Mouse (Mus musculus): ENCODE measurements around the gene Lef1. TPM values are rescaled to one million over a fixed set of nuclear protein-coding genes. Genes with fewer than 3 reads are reported as not detected.

Gene Lef1
- polyA plus RNA-seq, 1 experiment from 2014 or later = 3.7 TPM

DNA sequence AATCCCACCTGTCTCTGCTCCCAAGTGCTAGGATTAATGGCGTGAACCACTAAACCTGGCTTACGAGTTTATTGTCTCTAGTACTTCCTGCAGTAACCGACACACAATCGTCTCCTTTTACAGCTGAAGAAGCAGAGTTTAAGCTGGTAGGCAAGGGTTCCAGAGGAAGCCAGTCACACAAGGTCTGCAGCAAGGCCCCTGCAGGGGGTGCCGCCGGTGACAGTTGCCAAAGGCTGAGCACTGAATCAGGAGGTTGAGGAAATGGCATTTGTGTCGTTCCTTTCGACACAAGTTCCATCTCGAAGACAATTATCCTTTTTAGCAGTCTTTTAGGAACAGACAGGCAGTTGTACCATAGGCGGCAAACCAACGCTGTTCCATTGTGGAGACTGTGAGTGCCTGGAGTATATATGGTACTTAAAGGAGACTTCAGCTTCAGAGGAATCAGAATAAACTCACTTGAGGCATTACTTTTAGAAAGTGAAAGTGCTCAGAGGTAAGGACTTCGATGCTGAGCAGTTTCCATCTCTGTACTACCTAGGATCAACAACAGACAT is 49.0 kb downstream of the Lef1 start:
- H3K4me2 ChIP-seq (ENCODE audit: low read depth, low read length) = no peak overlapping the region
- no peak for ATAC-seq (ENCODE audit: low read depth)
- H3K9ac ChIP-seq (replicated peaks; ENCODE audit: low read depth, low read length) = no peak overlapping the region
- H3K27ac ChIP-seq (ENCODE audit: low read depth, low read length) = no peak overlapping the region
- no peaks in the 10 kb centered on the region for H3K36me3 ChIP-seq (ENCODE audit: control insufficient read depth, insufficient read depth, low read length)
- no peak overlapping the region for H3K4me3 ChIP-seq (ENCODE audit: low read depth, low read length)
- H3K9me3 ChIP-seq (ENCODE audit: control insufficient read depth, low read length) = no peaks in the 10 kb centered on the region
- H3K4me1 ChIP-seq (ENCODE audit: control insufficient read depth, insufficient read depth, low read length) = no peaks in the 10 kb centered on the region
- H3K27me3 ChIP-seq (ENCODE audit: control insufficient read depth, insufficient read depth, low read length) = no peaks in the 10 kb centered on the region
- WGBS = 31% methylated on average over 12 of the region's 12 CpGs

DNA sequence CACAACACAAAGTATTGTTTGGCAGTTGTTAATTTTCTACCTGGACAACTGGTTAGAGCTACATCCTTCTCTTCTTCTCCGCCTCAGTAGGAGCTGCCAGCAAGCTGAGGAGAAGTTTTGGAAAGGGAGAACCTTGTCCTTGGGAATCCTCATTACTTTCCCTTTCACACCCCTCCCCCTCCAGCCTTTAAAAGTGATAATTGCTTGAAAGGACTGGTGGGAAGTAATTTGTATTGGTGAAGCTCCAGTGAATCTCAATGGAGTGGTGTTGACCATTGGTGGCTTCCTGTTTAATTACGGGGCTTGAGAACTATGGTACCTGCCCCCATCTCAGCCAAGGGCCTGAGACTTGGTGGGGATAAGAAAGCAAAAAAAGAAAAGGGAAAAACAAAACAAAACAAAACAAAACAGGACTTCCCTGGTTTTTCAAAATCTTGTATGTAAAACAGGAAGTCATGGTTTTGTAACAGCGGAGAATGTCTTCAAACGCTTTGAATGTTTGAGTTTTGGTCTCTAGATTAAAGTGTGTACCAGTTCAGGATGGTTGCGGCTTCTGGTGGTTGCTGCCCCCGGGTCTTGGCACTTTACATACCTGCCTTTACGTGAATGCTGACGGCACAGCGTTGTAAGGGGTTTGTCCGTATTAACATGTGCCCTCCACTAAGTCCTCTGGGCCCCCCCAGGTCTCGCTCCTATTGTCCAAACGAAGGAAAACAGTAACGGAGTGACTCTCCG is 49.8 kb downstream of the Lef1 start:
- Histone ChIP-seq H3K27ac (ENCODE audit: low read depth, low read length) (no peak overlapping the region), H3K9ac (replicated peaks; ENCODE audit: low read depth, low read length) (no peak overlapping the region), H3K27me3 (ENCODE audit: control insufficient read depth, insufficient read depth, low read length) (no peaks in the 10 kb centered on the region), H3K4me1 (ENCODE audit: control insufficient read depth, insufficient read depth, low read length) (no peaks in the 10 kb centered on the region), H3K4me3 (ENCODE audit: low read depth, low read length) (no peak overlapping the region), H3K9me3 (ENCODE audit: control insufficient read depth, low read length) (no peaks in the 10 kb centered on the region), H3K36me3 (ENCODE audit: control insufficient read depth, insufficient read depth, low read length) (no peaks in the 10 kb centered on the region), H3K4me2 (ENCODE audit: low read depth, low read length) (no peak overlapping the region)
- WGBS = 64% methylated on average over 14 of the region's 14 CpGs
- no peak for ATAC-seq (ENCODE audit: low read depth)

DNA sequence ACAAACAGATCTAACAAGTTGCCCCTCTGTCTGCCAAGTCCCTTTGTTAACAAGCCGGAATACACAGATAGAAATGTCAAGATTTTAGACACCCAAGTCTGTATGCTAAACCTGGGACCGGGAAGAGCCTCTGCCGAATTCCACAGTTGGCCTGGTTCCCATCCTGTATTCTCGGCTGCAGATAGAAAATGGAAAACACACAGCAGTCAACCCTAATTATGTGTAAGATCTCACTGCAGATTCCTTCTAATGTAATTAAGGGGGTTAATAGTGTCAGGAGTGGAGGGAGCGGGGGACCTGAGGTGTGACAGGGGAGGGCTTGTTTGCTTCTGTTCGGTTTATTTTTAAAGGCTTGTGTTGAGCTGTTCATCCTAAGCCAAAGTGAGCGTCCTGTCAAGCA is 50.6 kb downstream of the Lef1 start:
- no peak overlapping the region for H3K4me2 ChIP-seq (ENCODE audit: low read depth, low read length)
- WGBS = 84% methylated on average over 7 of the region's 7 CpGs
- H3K27me3 ChIP-seq (ENCODE audit: control insufficient read depth, insufficient read depth, low read length) = no peaks in the 10 kb centered on the region
- no peaks in the 10 kb centered on the region for H3K4me1 ChIP-seq (ENCODE audit: control insufficient read depth, insufficient read depth, low read length)
- no peak for ATAC-seq (ENCODE audit: low read depth)
- no peak overlapping the region for H3K27ac ChIP-seq (ENCODE audit: low read depth, low read length)
- no peak overlapping the region for H3K9ac ChIP-seq (replicated peaks; ENCODE audit: low read depth, low read length)
- no peaks in the 10 kb centered on the region for H3K9me3 ChIP-seq (ENCODE audit: control insufficient read depth, low read length)
- H3K36me3 ChIP-seq (ENCODE audit: control insufficient read depth, insufficient read depth, low read length) = no peaks in the 10 kb centered on the region
- no peak overlapping the region for H3K4me3 ChIP-seq (ENCODE audit: low read depth, low read length)

GRCm38 (mm10) chr3:131167731-131168130 is 57.5 kb downstream of the Lef1 start:
- Histone ChIP-seq H3K4me3 (ENCODE audit: low read depth, low read length) (no peak overlapping the region), H3K4me2 (ENCODE audit: low read depth, low read length) (no peak overlapping the region), H3K27ac (ENCODE audit: low read depth, low read length) (no peak overlapping the region), H3K36me3 (ENCODE audit: control insufficient read depth, insufficient read depth, low read length) (no peaks in the 10 kb centered on the region), H3K9ac (replicated peaks; ENCODE audit: low read depth, low read length) (no peak overlapping the region), H3K27me3 (ENCODE audit: control insufficient read depth, insufficient read depth, low read length) (no peaks in the 10 kb centered on the region), H3K4me1 (ENCODE audit: control insufficient read depth, insufficient read depth, low read length) (no peaks in the 10 kb centered on the region), H3K9me3 (ENCODE audit: control insufficient read depth, low read length) (no peaks in the 10 kb centered on the region)
- WGBS = 97% methylated on average over 4 of the region's 4 CpGs
- ATAC-seq (ENCODE audit: low read depth) = no peak

DNA sequence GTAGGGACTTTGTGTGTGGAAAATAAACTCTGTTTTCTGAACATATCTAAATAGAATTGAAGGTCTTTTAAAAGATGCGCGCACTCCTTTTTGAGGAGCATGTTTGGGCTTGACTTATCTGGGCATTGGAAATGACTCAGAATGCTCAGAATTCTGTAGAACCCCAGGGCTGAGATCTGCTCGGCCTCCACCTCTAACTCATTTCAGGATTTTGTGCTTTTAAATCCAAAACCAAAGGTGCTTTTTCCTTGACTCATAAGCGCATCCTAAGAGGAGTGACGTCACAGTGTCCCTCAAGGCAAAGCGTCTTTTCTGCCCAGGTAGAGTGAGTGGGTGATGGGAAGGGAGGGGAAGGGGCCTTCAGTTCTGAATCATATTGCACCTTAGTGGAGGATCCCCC is 58.9 kb downstream of the Lef1 start:
- Histone ChIP-seq H3K27me3 (ENCODE audit: control insufficient read depth, insufficient read depth, low read length) (no peaks in the 10 kb centered on the region), H3K27ac (ENCODE audit: low read depth, low read length) (no peak overlapping the region), H3K36me3 (ENCODE audit: control insufficient read depth, insufficient read depth, low read length) (no peaks in the 10 kb centered on the region), H3K9me3 (ENCODE audit: control insufficient read depth, low read length) (no peaks in the 10 kb centered on the region), H3K4me3 (ENCODE audit: low read depth, low read length) (no peak overlapping the region), H3K4me1 (ENCODE audit: control insufficient read depth, insufficient read depth, low read length) (no peaks in the 10 kb centered on the region), H3K4me2 (ENCODE audit: low read depth, low read length) (no peak overlapping the region), H3K9ac (replicated peaks; ENCODE audit: low read depth, low read length) (no peak overlapping the region)
- no peak for ATAC-seq (ENCODE audit: low read depth)
- WGBS = 97% methylated on average over 6 of the region's 6 CpGs

- no peak overlapping the region for H3K9ac ChIP-seq (replicated peaks; ENCODE audit: low read depth, low read length)
- no peak overlapping the region for H3K27ac ChIP-seq (ENCODE audit: low read depth, low read length)
- no peaks in the 10 kb centered on the region for H3K27me3 ChIP-seq (ENCODE audit: control insufficient read depth, insufficient read depth, low read length)
- H3K4me3 ChIP-seq (ENCODE audit: low read depth, low read length) = no peak overlapping the region
- H3K9me3 ChIP-seq (ENCODE audit: control insufficient read depth, low read length) = no peaks in the 10 kb centered on the region
- no peaks in the 10 kb centered on the region for H3K4me1 ChIP-seq (ENCODE audit: control insufficient read depth, insufficient read depth, low read length)
- no peaks in the 10 kb centered on the region for H3K36me3 ChIP-seq (ENCODE audit: control insufficient read depth, insufficient read depth, low read length)
- H3K4me2 ChIP-seq (ENCODE audit: low read depth, low read length) = no peak overlapping the region
- no peak for ATAC-seq (ENCODE audit: low read depth)
- whole genome bisulfite sequencing = 82% methylated on average over 6 of the region's 6 CpGs
These were observed 59.9 kb downstream of the Lef1 start for GRCm38 (mm10) chr3:131170099-131170643.

- WGBS = 53% methylated on average over 11 of the region's 11 CpGs
- Histone ChIP-seq H3K4me1 (ENCODE audit: control insufficient read depth, insufficient read depth, low read length) (no peaks in the 10 kb centered on the region), H3K9me3 (ENCODE audit: control insufficient read depth, low read length) (no peaks in the 10 kb centered on the region), H3K4me3 (ENCODE audit: low read depth, low read length) (no peak overlapping the region), H3K27me3 (ENCODE audit: control insufficient read depth, insufficient read depth, low read length) (no peaks in the 10 kb centered on the region), H3K4me2 (ENCODE audit: low read depth, low read length) (no peak overlapping the region), H3K36me3 (ENCODE audit: control insufficient read depth, insufficient read depth, low read length) (no peaks in the 10 kb centered on the region), H3K27ac (ENCODE audit: low read depth, low read length) (no peak overlapping the region), H3K9ac (replicated peaks; ENCODE audit: low read depth, low read length) (no peak overlapping the region)
- no peak for ATAC-seq (ENCODE audit: low read depth)
These were observed 61.2 kb downstream of the Lef1 start for GRCm38 (mm10) chr3:131171292-131171960.

DNA sequence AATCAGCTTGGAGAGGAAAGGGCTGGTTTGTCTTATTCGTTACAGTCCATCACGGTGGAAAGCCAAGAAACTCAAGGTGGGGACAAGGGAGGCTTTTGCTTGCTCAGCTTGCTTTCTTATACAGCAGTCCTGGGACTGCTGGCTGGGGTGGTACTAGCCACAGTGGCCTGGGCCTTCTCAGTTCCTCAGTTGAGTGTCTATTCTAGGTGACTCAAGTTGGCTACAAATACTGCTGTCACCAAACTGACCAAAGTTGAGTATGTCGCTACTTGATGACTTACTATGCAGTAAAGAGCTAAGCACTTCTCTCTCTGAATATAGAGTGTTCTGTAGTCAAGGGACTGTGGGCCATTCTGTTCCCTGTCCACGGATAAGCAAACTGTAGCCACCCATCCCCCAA is 62.0 kb downstream of the Lef1 start:
- WGBS = 85% methylated on average over 4 of the region's 4 CpGs
- Histone ChIP-seq H3K9me3 (ENCODE audit: control insufficient read depth, low read length) (no peaks in the 10 kb centered on the region), H3K27ac (ENCODE audit: low read depth, low read length) (no peak overlapping the region), H3K4me2 (ENCODE audit: low read depth, low read length) (no peak overlapping the region), H3K4me1 (ENCODE audit: control insufficient read depth, insufficient read depth, low read length) (no peaks in the 10 kb centered on the region), H3K36me3 (ENCODE audit: control insufficient read depth, insufficient read depth, low read length) (no peaks in the 10 kb centered on the region), H3K4me3 (ENCODE audit: low read depth, low read length) (no peak overlapping the region), H3K9ac (replicated peaks; ENCODE audit: low read depth, low read length) (no peak overlapping the region), H3K27me3 (ENCODE audit: control insufficient read depth, insufficient read depth, low read length) (no peaks in the 10 kb centered on the region)
- ATAC-seq (ENCODE audit: low read depth) = no peak

DNA sequence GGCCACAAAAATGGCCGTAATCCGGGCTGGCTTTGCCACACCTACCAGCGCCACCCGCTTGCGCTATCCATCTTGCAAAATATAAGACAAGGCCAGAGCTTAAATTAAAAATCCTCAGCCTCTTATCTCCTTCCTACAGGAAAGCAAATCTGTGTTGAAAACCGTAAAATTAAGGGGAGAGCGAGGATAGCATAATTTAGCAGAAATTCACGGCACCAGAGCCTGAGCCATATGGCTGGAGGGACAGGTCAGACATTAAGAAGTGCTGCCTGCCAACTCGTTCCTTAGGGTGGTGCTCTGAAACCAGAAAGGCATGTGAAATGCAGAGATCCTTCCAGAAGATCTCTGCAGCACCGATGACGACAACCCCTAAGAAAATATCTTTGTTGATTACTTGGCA is 70.7 kb downstream of the Lef1 start:
- Histone ChIP-seq H3K36me3 (ENCODE audit: control insufficient read depth, insufficient read depth, low read length) (no peaks in the 10 kb centered on the region), H3K27ac (ENCODE audit: low read depth, low read length) (no peak overlapping the region), H3K9ac (replicated peaks; ENCODE audit: low read depth, low read length) (no peak overlapping the region), H3K9me3 (ENCODE audit: control insufficient read depth, low read length) (no peaks in the 10 kb centered on the region), H3K4me1 (ENCODE audit: control insufficient read depth, insufficient read depth, low read length) (no peaks in the 10 kb centered on the region), H3K27me3 (ENCODE audit: control insufficient read depth, insufficient read depth, low read length) (no peaks in the 10 kb centered on the region), H3K4me2 (ENCODE audit: low read depth, low read length) (no peak overlapping the region), H3K4me3 (ENCODE audit: low read depth, low read length) (no peak overlapping the region)
- 80% methylated on average over 11 of the region's 11 CpGs for WGBS
- no peak for ATAC-seq (ENCODE audit: low read depth)

All from neural tube, embryonic 14.5 days (tissue).